Mouse (Mus musculus) bone marrow macrophage, adult 2 months (primary cell): ENCODE results near the gene Kpna6. TPM values are rescaled to one million over a fixed set of nuclear protein-coding genes. Genes with fewer than 3 reads are reported as not detected.

Source experiments
- H3K27ac ChIP-seq: 2 replicates; pipeline ENCODE4 v1.5.1; 2012; ENCODE audit warnings: low read depth, low read length; ENCODE audit not compliant: insufficient read depth
- H3K4me1 ChIP-seq: 2 replicates; pipeline ENCODE4 v1.6.1; 2012; ENCODE audit warnings: low read length; ENCODE audit not compliant: control insufficient read depth, insufficient read depth
- H3K4me3 ChIP-seq: 2 replicates; pipeline ENCODE4 v1.5.1; 2012; ENCODE audit warnings: mild to moderate bottlenecking, low read length, moderate library complexity; ENCODE audit not compliant: insufficient read depth
- CTCF ChIP-seq: IDR thresholded peaks from 2 replicates; pipeline ENCODE4 v1.5.1; 2012; ENCODE audit warnings: low read depth, mild to moderate bottlenecking, low read length, moderate library complexity
- POLR2A ChIP-seq: IDR thresholded peaks from 2 replicates; pipeline ENCODE4 v1.6.1; 2012; ENCODE audit warnings: mild to moderate bottlenecking, low read depth, low read length, borderline replicate concordance
- polyA plus RNA-seq: library from polyadenylated mRNA; stranded (reverse); fragments of >200 nt; gene quantifications from 2 replicates; pipeline ENCODE4 v1.2.4, GENCODE M21; 2012; ENCODE audit not compliant: missing spikeins, insufficient read depth, insufficient read length

Gene Kpna6
- polyA plus RNA-seq, 1 experiment = 42.0 TPM

- Histone ChIP-seq H3K4me1 (peaks cover 16% of the 10 kb centered on the region), H3K27ac (peak within 1 kb of the TSS; percentile 63), H3K4me3 (peak within 1 kb of the TSS; percentile 84)
- TF ChIP-seq POLR2A (no peak), CTCF (no peak)
Observed at GRCm38 (mm10) chr4:129618786-129619691, 53.5 kb downstream of the Kpna6 start, which contains the start of gene Iqcc. Iqcc (minus strand) TSS chr4:129619099.

GRCm38 (mm10) chr4:129618031-129618430, 54.5 kb downstream of the Kpna6 start:
- no peak for TF ChIP-seq CTCF
- no peak for TF ChIP-seq POLR2A
- peak overlapping the region; percentile 84 for H3K4me3 ChIP-seq
- H3K27ac ChIP-seq = no peak overlapping the region
- peaks cover 16% of the 10 kb centered on the region for H3K4me1 ChIP-seq

GRCm38 (mm10) chr4:129617121-129617641, 55.4 kb downstream of the Kpna6 start:
- Histone ChIP-seq H3K4me3 (no peak overlapping the region), H3K27ac (no peak overlapping the region), H3K4me1 (peaks cover 7% of the 10 kb centered on the region)
- TF ChIP-seq POLR2A (no peak), CTCF (no peak)

- H3K27ac ChIP-seq = no peak overlapping the region
- H3K4me1 ChIP-seq = peaks cover 7% of the 10 kb centered on the region
- TF ChIP-seq POLR2A (no peak), CTCF (no peak)
- no peak overlapping the region for H3K4me3 ChIP-seq
Observed at GRCm38 (mm10) chr4:129616631-129617030, 55.9 kb downstream of the Kpna6 start.

GRCm38 (mm10) chr4:129615801-129616290, 56.7 kb downstream of the Kpna6 start:
- TF ChIP-seq CTCF (no peak), POLR2A (no peak)
- Histone ChIP-seq H3K27ac (no peak overlapping the region), H3K4me3 (no peak overlapping the region), H3K4me1 (peaks cover 7% of the 10 kb centered on the region)

GRCm38 (mm10) chr4:129614093-129614492, 58.5 kb downstream of the Kpna6 start, which contains the start of gene Dcdc2b:
Dcdc2b (minus strand) TSS chr4:129614257.
- Histone ChIP-seq H3K4me3 (no peak within 1 kb of the TSS), H3K4me1 (peaks cover 5% of the 10 kb centered on the region), H3K27ac (no peak within 1 kb of the TSS)
- TF ChIP-seq CTCF (no peak), POLR2A (no peak)

GRCm38 (mm10) chr4:129610472-129610871, 62.1 kb downstream of the Kpna6 start:
- H3K27ac ChIP-seq = no peak overlapping the region
- H3K4me3 ChIP-seq = no peak overlapping the region
- H3K4me1 ChIP-seq = peaks cover 2% of the 10 kb centered on the region; the same call in 1 of the 2 replicates
- TF ChIP-seq POLR2A = no peak
- TF ChIP-seq CTCF = no peak

GRCm38 (mm10) chr4:129610026-129610425, 62.5 kb downstream of the Kpna6 start:
- TF ChIP-seq CTCF = no peak
- no peak for TF ChIP-seq POLR2A
- no peak overlapping the region for H3K4me3 ChIP-seq

GRCm38 (mm10) chr4:129609139-129609631, 63.4 kb downstream of the Kpna6 start:
- TF ChIP-seq CTCF (no peak), POLR2A (no peak)
- H3K27ac ChIP-seq = no peak overlapping the region
- peaks cover 2% of the 10 kb centered on the region; the same call in 1 of the 2 replicates for H3K4me1 ChIP-seq
- H3K4me3 ChIP-seq = no peak overlapping the region

More at GRCm38 (mm10) chr4:129610026-129610425, 62.5 kb downstream of the Kpna6 start:
- H3K27ac ChIP-seq = no peak overlapping the region
- peaks cover 2% of the 10 kb centered on the region; the same call in 1 of the 2 replicates for H3K4me1 ChIP-seq

- TF ChIP-seq POLR2A = no peak
- peak; percentile 68 for TF ChIP-seq CTCF
- H3K4me1 ChIP-seq = peaks cover 2% of the 10 kb centered on the region; the same call in 1 of the 2 replicates
- no peak overlapping the region for H3K4me3 ChIP-seq
- no peak overlapping the region for H3K27ac ChIP-seq
Observed at GRCm38 (mm10) chr4:129608426-129609025, 64.0 kb downstream of the Kpna6 start.
